Mouse (Mus musculus) ES-E14 (cell line): ENCODE data around the gene Sirt3.

ENCODE experiments used
- CHD2 ChIP-seq: IDR thresholded peaks from 2 replicates; pipeline ENCODE4 v1.6.1; 2014; ENCODE audit warnings: mild to moderate bottlenecking, low read depth, low read length, inconsistent platforms
- MAFK ChIP-seq: IDR thresholded peaks from 2 replicates; pipeline ENCODE4 v1.6.1; 2014; ENCODE audit warnings: mild to moderate bottlenecking, low read depth, low read length, inconsistent platforms; ENCODE audit not compliant: insufficient read depth
- ZC3H11A ChIP-seq: IDR thresholded peaks from 2 replicates; pipeline ENCODE4 v1.6.1; 2012; ENCODE audit warnings: low read depth, mild to moderate bottlenecking, inconsistent platforms, low read length, borderline replicate concordance

GRCm38 (mm10) chr7:140907697-140908096 lies 25.6 kb upstream of the Sirt3 start:
- no peak for TF ChIP-seq ZC3H11A
- no peak for TF ChIP-seq CHD2
- TF ChIP-seq MAFK = no peak
